Mouse (Mus musculus) myocyte (in vitro differentiated cells): ENCODE data around the gene Bcl3.

Source experiments
- CEBPB ChIP-seq: IDR thresholded peaks from 2 replicates; pipeline ENCODE4 v1.6.1; 2011; ENCODE audit warnings: mild to moderate bottlenecking, moderate library complexity; ENCODE audit not compliant: poor library complexity, insufficient read depth, severe bottlenecking
- E2F4 ChIP-seq: IDR thresholded peaks from one replicate; pipeline ENCODE4 v1.6.1; 2011; ENCODE audit warnings: mild to moderate bottlenecking, control low read depth, moderate library complexity; ENCODE audit not compliant: insufficient read depth
- MYOG ChIP-seq, 3 experiments: IDR thresholded peaks; one replicate each; pipeline ENCODE4 v1.6.1; 2011; ENCODE audit warnings: control low read depth in 2 of 3, low read depth in 2 of 3, mild to moderate bottlenecking in 2 of 3; ENCODE audit not compliant: insufficient read length in 2 of 3, control insufficient read depth in 1 of 3, insufficient read depth in 1 of 3
- POLR2A ChIP-seq: IDR thresholded peaks from one replicate; pipeline ENCODE4 v1.6.1; 2011; ENCODE audit warnings: low read depth, mild to moderate bottlenecking, control low read depth, moderate library complexity; ENCODE audit not compliant: insufficient read length
- POLR2AphosphoS2 ChIP-seq: IDR thresholded peaks from one replicate; pipeline ENCODE4 v1.6.1; 2011; ENCODE audit warnings: low read depth, control low read depth; ENCODE audit not compliant: insufficient read length
- REST ChIP-seq: IDR thresholded peaks from one replicate; pipeline ENCODE4 v1.6.1; 2011; ENCODE audit warnings: mild to moderate bottlenecking, control low read depth, moderate library complexity; ENCODE audit not compliant: insufficient read depth, insufficient read length
- SRF ChIP-seq: IDR thresholded peaks from one replicate; pipeline ENCODE4 v1.6.1; 2011; ENCODE audit warnings: low read depth; ENCODE audit not compliant: control insufficient read depth, insufficient read length
- TCF12 ChIP-seq: IDR thresholded peaks from one replicate; pipeline ENCODE4 v1.6.1; 2011; ENCODE audit warnings: mild to moderate bottlenecking, control low read depth; ENCODE audit not compliant: poor library complexity, insufficient read depth, severe bottlenecking
- USF1 ChIP-seq: IDR thresholded peaks from one replicate; pipeline ENCODE4 v1.6.1; 2011; ENCODE audit warnings: low read depth, mild to moderate bottlenecking, control low read depth, moderate library complexity

- TF ChIP-seq POLR2AphosphoS2 (no peak), TCF12 (no peak), POLR2A (no peak), REST (no peak), MYOG (IDR thresholded peaks at IDR 0.05; ENCODE audit: control insufficient read depth in 1 of 3, insufficient read depth in 1 of 3, insufficient read length in 2 of 3, low read depth in 2 of 3) (no peak), USF1 (no peak), CEBPB (no peak), SRF (no peak), E2F4 (no peak)
Measured at GRCm38 (mm10) chr7:19829694-19830093, 7.1 kb upstream of the Bcl3 start.
